Mouse (Mus musculus) heart, postnatal 0 days (tissue): ENCODE results near the gene Myef2.

Experiments used
- CTCF ChIP-seq: IDR thresholded peaks from 2 replicates; pipeline ENCODE4 v1.5.1; 2016; ENCODE audit warnings: antibody characterized with exemption, control low read depth, low read depth
- EP300 ChIP-seq: IDR thresholded peaks from 2 replicates; pipeline ENCODE4 v1.6.1; 2016; ENCODE audit warnings: antibody characterized with exemption, low read depth

DNA sequence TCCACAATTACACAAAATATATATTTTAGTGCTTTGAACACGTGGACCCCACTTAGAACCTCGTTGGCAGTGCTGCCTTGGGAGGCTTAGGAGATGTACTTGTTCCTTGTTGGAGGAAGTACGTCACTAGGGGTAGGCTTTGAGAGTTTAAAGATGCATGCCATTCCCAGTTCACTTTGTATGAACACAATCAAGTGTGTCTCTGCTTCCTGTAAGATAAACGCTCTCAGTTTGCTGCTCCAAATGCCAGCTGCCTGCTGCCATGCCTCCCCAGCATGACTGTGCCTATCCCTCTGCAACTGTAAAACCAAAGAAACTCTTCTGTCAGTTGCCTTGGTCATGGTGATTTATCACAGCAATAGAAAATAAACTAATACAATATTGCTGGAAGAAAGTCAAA is 2.4 kb upstream of the Myef2 start:
- TF ChIP-seq CTCF, result no peak
- no peak for TF ChIP-seq EP300
